Mouse (Mus musculus) kidney, embryonic 16.5 days (tissue): ENCODE data around the gene Vwa8. TPM values are rescaled to one million over a fixed set of nuclear protein-coding genes. Genes with fewer than 3 reads are reported as not detected.
A peak's percentile ranks its signal among the peaks of the same experiment; 100 is the strongest.

Experiments used
- ATAC-seq: fragments of 200-750 bp; cut with Nextera tagmentation; 2 replicates; pipeline ENCODE4 v1.8.0; 2017; ENCODE audit warnings: moderate TSS enrichment; ENCODE audit not compliant: low FRiP score, low TSS enrichment
- H3K27ac ChIP-seq: fragments of 300-500 bp; sonication (generic); 2 replicates; pipeline ENCODE4 v1.5.1; 2014; ENCODE audit warnings: low read length
- H3K27me3 ChIP-seq: fragments of 300-500 bp; sonication (generic); 2 replicates; pipeline ENCODE4 v1.6.1; 2014; ENCODE audit warnings: low read length, control low read depth, mixed read lengths; ENCODE audit not compliant: insufficient read depth
- H3K36me3 ChIP-seq: fragments of 300-500 bp; sonication (generic); 2 replicates; pipeline ENCODE4 v1.6.1; 2014; ENCODE audit warnings: low read length, control low read depth, mixed read lengths; ENCODE audit not compliant: insufficient read depth
- H3K4me1 ChIP-seq: fragments of 300-500 bp; sonication (generic); 2 replicates; pipeline ENCODE4 v1.6.1; 2014; ENCODE audit warnings: low read length, control low read depth, mixed read lengths; ENCODE audit not compliant: insufficient read depth
- H3K4me2 ChIP-seq: fragments of 300-500 bp; sonication (generic); replicated peaks from 2 replicates; pipeline ENCODE4 v1.6.1; 2014; ENCODE audit warnings: low read depth, low read length
- H3K4me3 ChIP-seq: fragments of 300-500 bp; sonication (generic); 2 replicates; pipeline ENCODE4 v1.5.1; 2014; ENCODE audit warnings: mild to moderate bottlenecking, low read length
- H3K9ac ChIP-seq: fragments of 300-500 bp; sonication (generic); replicated peaks from 2 replicates; pipeline ENCODE4 v1.6.1; 2014; ENCODE audit warnings: low read length
- H3K9me3 ChIP-seq: fragments of 300-500 bp; sonication (generic); 2 replicates; pipeline ENCODE4 v1.6.1; 2016; ENCODE audit warnings: low read length, control low read depth
- WGBS: fragments of 180-500 bp; shearing (Covaris S2); extraction: QIAGEN DNeasy Blood & Tissue Kit; methylation state at CpG from one replicate; pipeline ENCODE4 v1.1.7; 2014; 5-methylcytosine and 5-hydroxymethylcytosine counted together
- polyA plus RNA-seq: library from polyadenylated mRNA; unstranded; fragments of >200 nt; fragmentation: Nextera tagmentation; extraction: Ambion mirVana; gene quantifications from 2 replicates; pipeline ENCODE4 v1.2.1, GENCODE M21; 2015

Vwa8 gene
- polyA plus RNA-seq, 1 experiment from 2014 or later = 16.0 TPM

DNA sequence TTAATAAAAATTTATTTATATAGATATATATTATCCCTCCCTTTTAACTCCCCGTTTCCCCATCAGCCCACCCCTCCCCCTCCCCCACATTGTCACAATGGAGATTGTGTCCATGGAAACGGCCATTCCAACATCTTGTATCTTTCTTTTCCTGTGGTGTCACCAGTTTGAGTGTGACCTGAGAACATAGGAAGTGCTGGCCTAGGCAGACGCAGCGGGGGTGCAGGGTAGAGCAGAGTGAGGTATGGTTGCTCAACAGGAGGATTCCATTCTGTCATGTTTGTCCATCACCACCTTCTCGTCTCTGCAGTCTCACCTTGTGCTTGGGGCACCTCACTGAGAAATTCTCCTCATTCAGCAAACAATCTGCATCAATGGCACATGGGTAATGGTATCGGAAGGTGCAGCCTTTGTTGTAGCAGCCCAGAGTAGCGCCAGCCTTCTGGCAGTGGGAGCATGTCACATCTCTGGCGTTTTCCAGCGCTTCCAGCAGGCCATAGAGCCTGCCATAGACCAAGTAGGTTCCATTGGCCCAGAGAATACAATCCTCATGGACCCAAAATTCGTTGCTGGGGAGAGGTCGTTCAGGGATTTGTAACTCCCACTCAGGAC lies 363.6 kb downstream of the Vwa8 start:
- H3K4me1 ChIP-seq = no peaks in the 10 kb centered on the region
- no peak overlapping the region for H3K27ac ChIP-seq
- no peaks in the 10 kb centered on the region for H3K9me3 ChIP-seq
- no peaks in the 10 kb centered on the region for H3K27me3 ChIP-seq
- no peak for ATAC-seq
- H3K36me3 ChIP-seq = no peaks in the 10 kb centered on the region
- H3K4me2 ChIP-seq = no peak overlapping the region
- H3K4me3 ChIP-seq = no peak overlapping the region
- no peak overlapping the region for H3K9ac ChIP-seq
- WGBS = 80% methylated on average over 11 of the region's 11 CpGs

DNA sequence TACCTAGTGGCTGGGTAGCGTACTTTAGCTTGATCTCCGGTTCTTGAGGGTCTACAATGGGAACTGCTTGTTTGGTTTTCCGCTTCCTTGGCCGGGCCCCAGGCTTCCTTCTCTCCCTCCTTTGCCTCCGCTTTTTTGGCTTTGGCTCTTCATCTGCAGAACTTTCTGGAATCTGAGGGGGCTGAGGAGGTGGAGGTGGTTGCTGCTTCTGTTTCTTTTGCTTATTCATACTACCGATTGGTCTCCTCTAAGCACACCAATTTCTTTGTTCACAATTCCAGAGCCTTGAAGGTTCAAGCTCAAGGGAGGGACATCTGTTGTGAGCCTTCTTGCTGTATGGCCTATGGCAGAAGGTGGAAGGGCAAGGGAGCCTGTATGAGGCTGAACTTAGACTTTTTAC lies 365.3 kb downstream of the Vwa8 start:
- WGBS = 85% methylated on average over 6 of the region's 6 CpGs
- H3K9ac ChIP-seq = no peak overlapping the region
- no peaks in the 10 kb centered on the region for H3K9me3 ChIP-seq
- H3K27me3 ChIP-seq = no peaks in the 10 kb centered on the region
- no peak for ATAC-seq
- no peaks in the 10 kb centered on the region for H3K36me3 ChIP-seq
- no peak overlapping the region for H3K4me2 ChIP-seq
- no peaks in the 10 kb centered on the region for H3K4me1 ChIP-seq
- H3K4me3 ChIP-seq = no peak overlapping the region
- H3K27ac ChIP-seq = no peak overlapping the region

DNA sequence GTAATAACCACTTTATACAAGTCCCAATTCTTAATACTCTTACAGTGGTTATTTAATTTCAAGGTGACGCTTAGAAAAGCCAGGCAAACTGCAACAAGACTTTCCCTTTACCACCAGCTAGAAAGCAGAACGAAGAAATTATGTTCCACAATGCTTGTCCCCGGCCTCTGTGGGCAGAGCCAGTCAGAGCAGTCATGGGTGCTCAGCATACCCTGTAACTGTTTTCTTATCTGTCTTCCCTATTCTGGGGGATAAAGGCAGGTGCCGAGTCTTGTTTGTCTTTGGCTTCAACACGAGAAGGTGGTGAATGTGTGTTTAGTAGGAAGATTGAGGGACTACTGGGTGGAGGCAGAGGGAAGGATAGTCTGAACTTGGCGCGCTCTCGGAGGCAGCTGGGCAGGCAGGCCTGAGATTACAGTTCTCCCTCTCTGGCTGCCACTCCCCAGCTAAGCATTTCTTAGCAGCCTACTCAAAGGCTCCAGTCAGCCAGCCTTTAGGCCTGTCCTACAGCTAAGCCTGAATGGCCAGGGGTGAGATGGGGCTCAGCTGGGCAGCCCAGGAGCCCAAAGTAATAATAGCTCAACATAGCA lies 365.9 kb downstream of the Vwa8 start:
- Histone ChIP-seq H3K4me2 (no peak overlapping the region), H3K27ac (no peak overlapping the region), H3K4me1 (no peaks in the 10 kb centered on the region), H3K9ac (no peak overlapping the region), H3K4me3 (no peak overlapping the region), H3K9me3 (no peaks in the 10 kb centered on the region), H3K27me3 (no peaks in the 10 kb centered on the region), H3K36me3 (no peaks in the 10 kb centered on the region)
- ATAC-seq = no peak
- WGBS = 86% methylated on average over 8 of the region's 8 CpGs

DNA sequence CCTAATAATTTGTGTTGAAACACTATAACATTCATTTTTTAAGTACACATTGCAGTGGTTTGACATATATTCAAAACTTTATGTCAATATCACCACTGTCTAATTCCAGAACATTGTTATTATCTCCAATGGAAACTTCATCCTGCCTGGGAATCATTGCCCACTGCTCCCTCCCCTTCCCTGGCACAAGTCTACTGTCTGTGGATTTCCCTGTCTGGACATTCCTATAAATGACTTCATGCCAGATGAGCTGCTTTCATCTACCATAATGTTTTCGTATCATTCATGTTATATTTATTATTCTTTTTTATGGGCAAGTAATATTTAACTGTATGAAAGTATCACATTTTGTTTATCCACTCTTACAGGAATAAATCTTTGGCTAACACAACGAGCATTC lies 367.5 kb downstream of the Vwa8 start:
- 57% methylated on average over 2 of the region's 2 CpGs for WGBS

DNA sequence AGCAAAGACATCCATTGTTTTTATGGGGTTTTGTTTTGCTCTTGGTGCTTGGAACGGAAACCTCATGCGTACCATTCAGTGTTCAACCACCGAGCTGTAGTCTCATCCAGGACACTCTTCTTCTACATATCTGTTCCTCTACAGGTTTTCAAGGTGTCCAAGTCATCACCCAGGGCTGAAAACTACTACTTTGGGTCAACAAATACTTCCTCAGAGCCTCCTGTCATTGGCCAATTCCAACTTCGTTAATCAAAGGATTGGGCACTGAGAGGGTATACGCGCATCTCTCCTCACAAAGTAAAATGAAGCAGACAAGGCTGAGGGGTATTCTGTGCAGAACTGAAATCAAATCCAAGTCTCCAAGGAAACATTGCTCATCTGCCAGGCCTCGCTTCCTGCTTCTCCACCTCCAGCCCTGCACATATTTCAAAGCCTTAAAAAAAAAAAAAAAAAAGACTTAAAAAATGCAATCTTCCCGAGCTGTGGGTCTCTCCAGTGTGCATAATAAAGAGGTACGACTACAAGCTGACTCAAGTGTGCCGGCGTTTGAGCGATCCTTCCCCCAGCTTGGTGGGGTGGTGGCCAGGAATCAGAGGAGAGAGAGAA lies 374.7 kb downstream of the Vwa8 start:
- WGBS = 80% methylated on average over 12 of the region's 12 CpGs
- H3K4me1 ChIP-seq = no peaks in the 10 kb centered on the region
- no peak for ATAC-seq

More for the DNA sequence above, 367.5 kb downstream of the Vwa8 start:
- Histone ChIP-seq H3K4me2 (no peak overlapping the region), H3K9me3 (no peaks in the 10 kb centered on the region), H3K27ac (no peak overlapping the region), H3K36me3 (no peaks in the 10 kb centered on the region), H3K4me3 (no peak overlapping the region), H3K27me3 (no peaks in the 10 kb centered on the region), H3K9ac (no peak overlapping the region), H3K4me1 (no peaks in the 10 kb centered on the region)
- ATAC-seq = no peak

DNA sequence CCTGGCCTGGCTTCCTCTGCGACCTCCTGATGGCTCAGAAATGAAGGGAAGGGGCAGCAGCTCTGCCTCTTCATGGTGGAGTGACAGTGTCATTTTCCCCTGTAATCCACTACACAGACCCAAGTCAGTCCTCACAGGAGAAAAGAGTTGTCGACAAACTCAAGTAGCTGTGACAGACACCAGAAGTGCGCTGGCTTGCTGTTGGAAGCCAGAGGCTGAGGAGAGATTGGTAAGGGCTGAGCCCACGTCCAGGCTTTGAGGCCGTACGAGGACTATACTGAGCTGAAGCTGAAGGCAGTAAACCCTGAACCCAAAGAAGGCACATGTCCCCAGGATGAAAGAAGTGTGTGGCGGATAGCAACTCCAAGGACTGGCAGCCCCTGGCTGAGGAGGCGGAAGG lies 376.6 kb downstream of the Vwa8 start:
- WGBS = 80% methylated on average over 8 of the region's 8 CpGs

More for the DNA sequence above, 374.7 kb downstream of the Vwa8 start:
- Histone ChIP-seq H3K36me3 (no peaks in the 10 kb centered on the region), H3K9ac (no peak overlapping the region), H3K27me3 (no peaks in the 10 kb centered on the region), H3K9me3 (no peaks in the 10 kb centered on the region), H3K4me3 (no peak overlapping the region), H3K4me2 (no peak overlapping the region), H3K27ac (no peak overlapping the region)

DNA sequence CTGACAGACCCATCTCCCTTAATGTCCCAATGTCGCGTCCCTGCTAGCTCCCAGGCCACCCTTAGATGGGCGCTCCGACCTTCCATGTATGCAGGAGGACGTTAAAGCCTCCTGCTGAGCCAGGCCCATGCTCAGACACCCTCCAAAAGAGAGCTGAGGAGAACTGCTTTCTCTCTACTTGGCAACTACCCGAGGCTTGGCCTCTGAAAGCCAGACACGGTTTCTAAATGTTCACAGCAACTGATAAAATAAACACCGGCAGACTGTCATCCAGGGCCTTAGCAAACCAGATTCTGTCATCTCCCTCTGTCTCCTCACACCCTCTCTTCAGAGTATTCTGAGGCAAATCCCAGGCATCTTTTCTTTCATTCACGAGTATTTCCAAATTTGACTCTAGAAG lies 377.2 kb downstream of the Vwa8 start:
- H3K4me3 ChIP-seq = no peak overlapping the region
- H3K4me1 ChIP-seq = no peaks in the 10 kb centered on the region
- H3K27ac ChIP-seq = no peak overlapping the region
- no peaks in the 10 kb centered on the region for H3K27me3 ChIP-seq
- ATAC-seq = no peak
- no peak overlapping the region for H3K4me2 ChIP-seq
- no peak overlapping the region for H3K9ac ChIP-seq
- H3K9me3 ChIP-seq = no peaks in the 10 kb centered on the region
- 75% methylated on average over 9 of the region's 9 CpGs for WGBS
- H3K36me3 ChIP-seq = no peaks in the 10 kb centered on the region

More for the DNA sequence above, 376.6 kb downstream of the Vwa8 start:
- H3K27ac ChIP-seq = no peak overlapping the region
- no peak for ATAC-seq
- no peak overlapping the region for H3K4me3 ChIP-seq
- 0 out of 2 replicates have a peak overlapping the region, but pooled peaks have one; percentile 10 for H3K9ac ChIP-seq
- H3K9me3 ChIP-seq = no peaks in the 10 kb centered on the region
- H3K4me2 ChIP-seq = no peak overlapping the region
- no peaks in the 10 kb centered on the region for H3K27me3 ChIP-seq
- no peaks in the 10 kb centered on the region for H3K4me1 ChIP-seq
- H3K36me3 ChIP-seq = no peaks in the 10 kb centered on the region

DNA sequence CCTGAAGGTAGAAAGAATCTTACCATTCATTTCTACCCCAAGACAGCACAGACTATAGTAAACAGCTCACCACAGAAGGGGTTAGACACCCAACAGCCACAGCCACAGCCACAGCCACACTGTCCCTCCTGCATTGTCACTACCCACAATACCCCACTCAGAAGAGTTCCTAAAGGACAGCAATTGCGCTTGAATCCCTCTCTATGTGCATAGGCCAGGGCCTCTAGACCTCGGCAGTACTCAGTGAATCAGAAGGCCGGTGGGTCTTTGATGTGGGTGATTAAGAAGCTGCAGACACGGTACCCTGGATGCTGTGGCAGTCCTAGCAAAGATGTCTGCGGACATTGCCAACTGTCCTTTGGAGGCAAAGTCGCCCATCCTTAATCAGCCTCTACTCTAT lies 377.9 kb downstream of the Vwa8 start:
- no peak for ATAC-seq
- no peak overlapping the region for H3K27ac ChIP-seq
- H3K36me3 ChIP-seq = no peaks in the 10 kb centered on the region
- WGBS = 84% methylated on average over 6 of the region's 6 CpGs
- no peaks in the 10 kb centered on the region for H3K4me1 ChIP-seq
- no peaks in the 10 kb centered on the region for H3K9me3 ChIP-seq
- H3K4me3 ChIP-seq = no peak overlapping the region
- H3K9ac ChIP-seq = no peak overlapping the region
- H3K27me3 ChIP-seq = no peaks in the 10 kb centered on the region
- no peak overlapping the region for H3K4me2 ChIP-seq

DNA sequence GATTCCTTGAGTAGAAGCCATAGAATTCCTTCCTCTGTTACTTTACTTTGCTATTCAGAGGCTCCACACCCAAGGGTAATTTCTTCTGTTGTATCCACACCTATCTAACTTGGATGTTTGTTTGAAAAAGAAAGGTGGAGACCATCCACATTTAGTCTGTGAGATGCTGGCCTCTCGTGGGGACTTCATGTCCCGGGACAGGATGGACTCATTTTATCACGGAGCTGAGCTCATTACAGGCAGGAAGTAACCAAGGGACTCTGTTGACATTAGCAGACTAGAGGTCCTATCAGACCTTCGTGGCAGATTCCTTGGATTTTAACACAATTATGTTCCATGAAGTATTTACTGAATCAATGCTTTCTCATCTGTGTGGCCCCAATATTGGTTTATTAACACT lies 379.1 kb downstream of the Vwa8 start:
- Histone ChIP-seq H3K9me3 (no peaks in the 10 kb centered on the region), H3K4me3 (no peak overlapping the region), H3K36me3 (no peaks in the 10 kb centered on the region), H3K27me3 (no peaks in the 10 kb centered on the region), H3K27ac (no peak overlapping the region), H3K9ac (no peak overlapping the region), H3K4me2 (no peak overlapping the region), H3K4me1 (no peaks in the 10 kb centered on the region)
- WGBS = 45% methylated on average over 4 of the region's 4 CpGs
- ATAC-seq = no peak

DNA sequence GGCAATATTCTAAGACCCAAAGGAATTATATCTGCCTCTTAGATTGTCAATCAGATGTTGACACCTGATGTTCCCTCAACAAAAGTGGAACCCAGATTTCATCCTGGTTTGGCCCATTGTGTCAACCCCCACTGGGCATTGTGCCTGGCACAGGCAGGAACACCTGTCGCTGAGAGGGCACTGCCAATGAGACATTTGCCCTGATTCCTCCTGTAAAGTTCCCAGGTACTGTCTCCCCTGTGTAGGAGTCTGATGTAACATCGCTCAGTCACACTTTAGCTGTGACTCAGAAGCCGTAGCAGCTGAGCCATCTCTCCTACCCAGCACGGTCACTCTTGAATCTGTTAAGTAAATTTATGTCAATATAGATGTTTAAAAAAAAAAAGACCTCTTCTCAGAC lies 382.8 kb downstream of the Vwa8 start:
- no peak for ATAC-seq
- 70% methylated on average over 4 of the region's 4 CpGs for WGBS
- H3K27ac ChIP-seq = no peak overlapping the region
- no peak overlapping the region for H3K9ac ChIP-seq
- no peak overlapping the region for H3K4me2 ChIP-seq
- no peaks in the 10 kb centered on the region for H3K4me1 ChIP-seq
- H3K9me3 ChIP-seq = no peaks in the 10 kb centered on the region
- no peaks in the 10 kb centered on the region for H3K27me3 ChIP-seq
- H3K4me3 ChIP-seq = no peak overlapping the region
- H3K36me3 ChIP-seq = no peaks in the 10 kb centered on the region
